Mouse (Mus musculus) heart, embryonic 11.5 days (tissue): ENCODE measurements around the gene Rnf26. TPM values are rescaled to one million over a fixed set of nuclear protein-coding genes. Genes with fewer than 3 reads are reported as not detected.

Experiments used
- ATAC-seq: fragments of 200-750 bp; cut with Nextera tagmentation; replicated peaks from 2 replicates; pipeline ENCODE4 v1.8.0; 2017; ENCODE audit warnings: moderate library complexity; ENCODE audit not compliant: insufficient number of reproducible peaks, low FRiP score, low TSS enrichment
- H3K27ac ChIP-seq: fragments of 300-500 bp; sonication (generic); 2 replicates; pipeline ENCODE4 v1.5.1; 2014; ENCODE audit warnings: mild to moderate bottlenecking, low read depth, low read length
- H3K27me3 ChIP-seq: fragments of 300-500 bp; sonication (generic); 2 replicates; pipeline ENCODE4 v1.6.1; 2014; ENCODE audit warnings: mild to moderate bottlenecking, low read length, mixed read lengths; ENCODE audit not compliant: control insufficient read depth, insufficient read depth
- H3K36me3 ChIP-seq: fragments of 300-500 bp; sonication (generic); 2 replicates; pipeline ENCODE4 v1.6.1; 2014; ENCODE audit warnings: mild to moderate bottlenecking, low read length, moderate library complexity, mixed read lengths; ENCODE audit not compliant: control insufficient read depth, insufficient read depth
- H3K4me1 ChIP-seq: fragments of 300-500 bp; sonication (generic); 2 replicates; pipeline ENCODE4 v1.6.1; 2014; ENCODE audit warnings: low read length; ENCODE audit not compliant: control insufficient read depth, insufficient read depth
- H3K4me2 ChIP-seq: fragments of 300-500 bp; sonication (generic); 2 replicates; pipeline ENCODE4 v1.6.1; 2014; ENCODE audit warnings: mild to moderate bottlenecking, moderate library complexity
- H3K4me3 ChIP-seq: fragments of 300-500 bp; sonication (generic); 2 replicates; pipeline ENCODE4 v1.5.1; 2014; ENCODE audit warnings: low read depth, low read length
- H3K9ac ChIP-seq: fragments of 300-500 bp; sonication (generic); 2 replicates; pipeline ENCODE4 v1.6.1; 2014; ENCODE audit warnings: mild to moderate bottlenecking, low read depth, low read length, moderate library complexity
- H3K9me3 ChIP-seq: fragments of 300-500 bp; sonication (generic); replicated peaks from 2 replicates; pipeline ENCODE4 v1.6.1; 2016; ENCODE audit warnings: low read length; ENCODE audit not compliant: control insufficient read depth
- WGBS: fragments of 180-500 bp; shearing (Covaris S2); extraction: QIAGEN DNeasy Blood & Tissue Kit; methylation state at CpG from one replicate; pipeline ENCODE4 v1.1.7; 2014; ENCODE audit not compliant: insufficient replicate concordance; 5-methylcytosine and 5-hydroxymethylcytosine counted together
- polyA plus RNA-seq: library from polyadenylated mRNA; unstranded; fragments of >200 nt; fragmentation: Nextera tagmentation; extraction: Ambion mirVana; gene quantifications from 2 replicates; pipeline ENCODE4 v1.2.1, GENCODE M21; 2014

Rnf26 gene
- polyA plus RNA-seq, 1 experiment from 2014 or later: 35.2 TPM

DNA sequence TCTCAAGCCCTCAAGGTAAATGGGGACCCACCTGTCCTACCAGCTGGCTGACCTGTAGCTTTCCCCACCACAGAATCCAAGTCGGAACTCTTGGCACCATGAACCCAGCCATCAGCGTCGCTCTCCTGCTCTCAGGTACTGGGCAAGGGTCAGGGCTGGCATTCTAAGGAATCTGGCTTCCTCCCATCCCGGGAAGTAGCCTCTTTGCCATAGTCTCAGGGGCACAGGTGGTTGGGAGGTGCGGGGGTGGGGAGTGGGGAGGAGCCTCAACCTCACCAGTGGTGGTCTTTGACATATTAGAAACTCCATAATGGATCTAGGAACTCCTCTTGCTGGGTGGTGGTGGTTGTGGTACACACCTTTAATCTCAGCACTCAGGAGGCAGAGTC is 67.4 kb downstream of the Rnf26 start:
- 81% methylated on average over 5 of the region's 5 CpGs for WGBS
- Histone ChIP-seq H3K9ac (no peak overlapping the region), H3K4me1 (peaks cover 8% of the 10 kb centered on the region), H3K27me3 (peaks cover 58% of the 10 kb centered on the region), H3K9me3 (no peaks in the 10 kb centered on the region), H3K4me2 (no peak overlapping the region), H3K27ac (no peak overlapping the region), H3K36me3 (no peaks in the 10 kb centered on the region), H3K4me3 (no peak overlapping the region)
- no peak for ATAC-seq

Other genes with a start within 250 kb of the Rnf26 start
- gene Thy1, start 70.1 kb downstream of the Rnf26 start, polyA plus RNA-seq: 0.86 and 0.90 TPM in 2 replicates
- gene Usp2, start 46.5 kb downstream of the Rnf26 start, polyA plus RNA-seq: 51.3 and 53.8 TPM in 2 replicates
- gene Mfrp, start 11.8 kb downstream of the Rnf26 start, polyA plus RNA-seq: 0.16 TPM in 1 of 2 replicates, not detected in the other
- gene C1qtnf5, start 6.3 kb downstream of the Rnf26 start, polyA plus RNA-seq: 0.43 and 1.2 TPM in 2 replicates
- 0.28 TPM in 1 of 2 replicates, not detected in the other for gene Gm49380, start within 50 bp of the Rnf26 start, polyA plus RNA-seq
- gene Mcam, start 21.0 kb upstream of the Rnf26 start, polyA plus RNA-seq: 86.2 and 105 TPM in 2 replicates
- 12.6 and 14.8 TPM in 2 replicates for gene Cbl, start 120.5 kb upstream of the Rnf26 start, polyA plus RNA-seq
- not detected in 2 replicates for gene Ccdc153, start 127.2 kb upstream of the Rnf26 start, polyA plus RNA-seq
- gene Pdzd3, start 138.0 kb upstream of the Rnf26 start, polyA plus RNA-seq: not detected in 2 replicates
- gene Nlrx1, start 155.1 kb upstream of the Rnf26 start, polyA plus RNA-seq: 3.6 and 4.9 TPM in 2 replicates
- gene Abcg4, start 175.1 kb upstream of the Rnf26 start, polyA plus RNA-seq: 2.7 and 3.3 TPM in 2 replicates
- 15.3 and 15.9 TPM in 2 replicates for gene Hinfp, start 192.2 kb upstream of the Rnf26 start, polyA plus RNA-seq
- gene C2cd2l, start 206.8 kb upstream of the Rnf26 start, polyA plus RNA-seq: 4.7 and 7.1 TPM in 2 replicates
- gene Dpagt1, start 212.5 kb upstream of the Rnf26 start, polyA plus RNA-seq: 40.2 and 46.3 TPM in 2 replicates
- 199 and 232 TPM in 2 replicates for gene H2afx, start 221.2 kb upstream of the Rnf26 start, polyA plus RNA-seq
- gene Hmbs, start 230.7 kb upstream of the Rnf26 start, polyA plus RNA-seq: 258 and 291 TPM in 2 replicates
- 15.1 and 19.8 TPM in 2 replicates for gene Vps11, start 248.2 kb upstream of the Rnf26 start, polyA plus RNA-seq